ENCODE assay signal across 13 mouse cellular contexts in genomic region chr1:91021304-91021703, GRCm38 (mm10). TPM values are rescaled to one million over a fixed set of nuclear protein-coding genes. Genes with fewer than 3 reads are reported as not detected.
DNase-seq lines count a peak whose midpoint lies in the region; ATAC-seq and TF ChIP-seq lines count a peak whose summit lies in the region.
"Had no signal": no experiment of that assay in that cellular context is flagged by ENCODE, and none has a peak within 500 bp of the region (broad histone marks: within the 10 kb centered on the region; RNA-seq: fewer than 3 reads in every experiment).

No protein-coding gene starts in this region.

- 57% methylated on average over 3 of the region's 3 CpGs for WGBS in heart, embryonic 14.5 days
- 75% methylated on average over 3 of the region's 3 CpGs for WGBS in midbrain, postnatal 0 days
- WGBS in midbrain, embryonic 14.5 days, result 57% methylated on average over 3 of the region's 3 CpGs

- peaks cover 39 to 71% of the 10 kb centered on the region in 2 experiments for H3K4me1 ChIP-seq in heart, embryonic 14.5 days (ENCODE audit: control insufficient read depth in 2 of 2, insufficient read depth in 2 of 2, low read length in 2 of 2)
- no peaks in the 10 kb centered on the region for H3K4me1 ChIP-seq in midbrain, postnatal 0 days (ENCODE audit: insufficient read depth, low read length)
- peaks cover 6% of the 10 kb centered on the region; the same call in 1 of the 2 replicates for H3K4me1 ChIP-seq in midbrain, embryonic 14.5 days (ENCODE audit: control insufficient read depth, insufficient read depth, low read length)

- peaks cover 25% of the 10 kb centered on the region for H3K36me3 ChIP-seq in heart, embryonic 14.5 days (ENCODE audit: control insufficient read depth, insufficient read depth, low read length)
- no peaks in the 10 kb centered on the region; the same call in 1 of the 2 replicates for H3K36me3 ChIP-seq in midbrain, postnatal 0 days (ENCODE audit: insufficient read depth, low read length)
- no peaks in the 10 kb centered on the region for H3K36me3 ChIP-seq in midbrain, embryonic 14.5 days (ENCODE audit: control insufficient read depth, insufficient read depth, low read length)
- H3K36me3 ChIP-seq: neural tube, embryonic 12.5 days had no signal

- TF ChIP-seq CTCF in midbrain, postnatal 0 days (IDR thresholded peaks at IDR 0.05), result peak; percentile 65

- no peaks in the 10 kb centered on the region for H3K27me3 ChIP-seq in heart, embryonic 14.5 days (ENCODE audit: control insufficient read depth, insufficient read depth, low read length)
- no peaks in the 10 kb centered on the region for H3K27me3 ChIP-seq in midbrain, postnatal 0 days (ENCODE audit: insufficient read depth, low read length)
- H3K27me3 ChIP-seq in midbrain, embryonic 14.5 days (ENCODE audit: control insufficient read depth, insufficient read depth, low read length), result no peaks in the 10 kb centered on the region
- H3K27me3 ChIP-seq: neural tube, embryonic 12.5 days; Patski had no signal

- H3K9ac ChIP-seq in heart, embryonic 14.5 days (ENCODE audit: low read length), result no peak overlapping the region
- H3K9ac ChIP-seq in midbrain, postnatal 0 days (replicated peaks; ENCODE audit: low read length, poor library complexity, severe bottlenecking), result no peak overlapping the region
- H3K9ac ChIP-seq in midbrain, embryonic 14.5 days (replicated peaks; ENCODE audit: low read length), result no peak overlapping the region
- H3K9ac ChIP-seq: neural tube, embryonic 12.5 days had no signal

- peak overlapping the region; percentile 25 to 99; a peak in 1 of 4 replicates for H3K27ac ChIP-seq in heart, embryonic 14.5 days (replicated peaks in 1 of 2; ENCODE audit: control insufficient read depth in 1 of 2, insufficient read depth in 1 of 2, low read depth in 2 of 2, low read length in 2 of 2)
- no peak overlapping the region for H3K27ac ChIP-seq in midbrain, postnatal 0 days (ENCODE audit: low read depth, low read length)
- no peak overlapping the region for H3K27ac ChIP-seq in midbrain, embryonic 14.5 days (replicated peaks; ENCODE audit: low read depth, low read length)
- H3K27ac ChIP-seq: embryonic facial prominence, embryonic 10.5 days; neural tube, embryonic 12.5 days had no signal

- no peak overlapping the region for H3K4me2 ChIP-seq in heart, embryonic 14.5 days (ENCODE audit: low read length)
- no peak overlapping the region for H3K4me2 ChIP-seq in midbrain, postnatal 0 days (ENCODE audit: low read depth, low read length, poor library complexity, severe bottlenecking)
- no peak overlapping the region for H3K4me2 ChIP-seq in midbrain, embryonic 14.5 days (ENCODE audit: low read length)
- H3K4me2 ChIP-seq: neural tube, embryonic 12.5 days had no signal

- no peaks in the 10 kb centered on the region for H3K9me3 ChIP-seq in heart, embryonic 14.5 days (ENCODE audit: control insufficient read depth, low read length)
- peaks cover 2% of the 10 kb centered on the region; the same call in 1 of the 2 replicates for H3K9me3 ChIP-seq in midbrain, postnatal 0 days (ENCODE audit: low read length)
- 0 out of 2 replicates have a peak, but pooled peaks cover 7% of the 10 kb centered on the region for H3K9me3 ChIP-seq in midbrain, embryonic 14.5 days (ENCODE audit: control insufficient read depth, low read length)
- H3K9me3 ChIP-seq: neural tube, embryonic 12.5 days had no signal

- H3K4me3 ChIP-seq in heart, embryonic 14.5 days (ENCODE audit: control insufficient read depth in 1 of 2, insufficient read depth in 1 of 2, low read depth in 1 of 2, low read length in 2 of 2), result no peak overlapping the region
- H3K4me3 ChIP-seq in midbrain, postnatal 0 days (ENCODE audit: low read depth, low read length), result no peak overlapping the region
- no peak overlapping the region for H3K4me3 ChIP-seq in midbrain, embryonic 14.5 days (replicated peaks; ENCODE audit: low read depth, low read length)
- H3K4me3 ChIP-seq: embryonic facial prominence, embryonic 10.5 days; neural tube, embryonic 12.5 days had no signal

- no peak for DNase-seq in heart, adult 8-10 months (ENCODE audit: low spot score)
- DNase-seq in midbrain, postnatal 0 days (ENCODE audit: low spot score), result no peak
- DNase-seq in midbrain, embryonic 14.5 days, result no peak
- DNase-seq in ZHBTc4 (ENCODE audit: low read depth, low spot score), result peak; percentile 62
- peak; percentile 41 for DNase-seq in thymus, postnatal 14 days
- no peak for DNase-seq in left cerebral cortex, adult 8-10 months (ENCODE audit: low spot score in 2 of 2)

- ATAC-seq in heart, embryonic 14.5 days (ENCODE audit: insufficient number of reproducible peaks, insufficient read depth, low FRiP score, low read depth), result no peak
- no peak for ATAC-seq in midbrain, postnatal 0 days (ENCODE audit: low FRiP score)
- ATAC-seq in midbrain, embryonic 14.5 days (ENCODE audit: low FRiP score, low TSS enrichment), result no peak
- no peak for ATAC-seq in erythroblast, adult 5-6 weeks (replicated peaks; ENCODE audit: low FRiP score, poor library complexity, severe bottlenecking)
- ATAC-seq: forebrain, embryonic 14.5 days; Patski had no signal

RNA-seq across cellular contexts. Expression of gene Lrrfip1, which starts 22.8 kb away (rescaled TPM):
- polyA plus RNA-seq in heart, embryonic 14.5 days (2014; fragmentation: Nextera tagmentation; extraction: Ambion mirVana), result 151 and 161 TPM in 2 replicates
- 10 to 100 TPM; 55.4 to 72.1 (median 61.1) TPM for total RNA-seq in heart, adult 8-10 months (2022)
- 26.7 and 34.2 TPM in 2 replicates for total RNA-seq in midbrain, postnatal 0 days (2014; rRNA removed)
- polyA plus RNA-seq in midbrain, postnatal 0 days (2015; fragmentation: Nextera tagmentation; extraction: Ambion mirVana), result 41.4 and 48.9 TPM in 2 replicates
- 30.1 and 32.1 TPM in 2 replicates for polyA plus RNA-seq in midbrain, embryonic 14.5 days (2014; fragmentation: Nextera tagmentation; extraction: Ambion mirVana)
- 16.9 and 26.1 TPM in 2 replicates for total RNA-seq in erythroblast, adult 5-6 weeks (2015; ENCODE audit: low replicate concordance)
- 28.5 and 33.3 TPM in 2 replicates for total RNA-seq in erythroblast, adult 5-6 weeks (2017; ENCODE audit: low replicate concordance)
- total RNA-seq in left cerebral cortex, adult 8-10 months (2022), result 10 to 100 TPM; 56.4 to 65.5 (median 60.6) TPM

RNA-seq across cellular contexts. Expression of gene Rab17, which starts 51.8 kb away (rescaled TPM):
- 2.5 and 2.7 TPM in 2 replicates for polyA plus RNA-seq in heart, embryonic 14.5 days (2014; fragmentation: Nextera tagmentation; extraction: Ambion mirVana)
- total RNA-seq in heart, adult 8-10 months (2022), result 1 to 10 TPM; 2.0 to 4.4 (median 3.3) TPM
- not detected in 2 replicates for total RNA-seq in midbrain, postnatal 0 days (2014; rRNA removed)
- polyA plus RNA-seq in midbrain, postnatal 0 days (2015; fragmentation: Nextera tagmentation; extraction: Ambion mirVana), result 0.26 and 0.37 TPM in 2 replicates
- polyA plus RNA-seq in midbrain, embryonic 14.5 days (2014; fragmentation: Nextera tagmentation; extraction: Ambion mirVana), result 0.30 TPM in 1 of 2 replicates, not detected in the other
- not detected in 2 replicates for total RNA-seq in erythroblast, adult 5-6 weeks (2015; ENCODE audit: low replicate concordance)
- total RNA-seq in erythroblast, adult 5-6 weeks (2017; ENCODE audit: low replicate concordance), result not detected in 2 replicates
- under 1 TPM in 1 of 4 experiments, not detected in 3; 0.59 TPM for total RNA-seq in left cerebral cortex, adult 8-10 months (2022)
- total RNA-seq: left cerebral cortex, postnatal 36 days had no signal
- polyA plus RNA-seq: neural tube, embryonic 12.5 days had no signal

Comparison
In these comparisons a context has a peak if more than half of its experiments do, and no peak if none do; other contexts are left out.
1. H3K27ac ChIP-seq: peak in heart, embryonic 14.5 days (2 of 2); none in midbrain, postnatal 0 days (single experiment) and midbrain, embryonic 14.5 days (single experiment).
2. DNase-seq: peak in ZHBTc4 (single experiment) and thymus, postnatal 14 days (single experiment); none in heart, adult 8-10 months (single experiment), midbrain, postnatal 0 days (single experiment), midbrain, embryonic 14.5 days (single experiment) and left cerebral cortex, adult 8-10 months (0 of 2).